Mouse (Mus musculus) intestine, embryonic 14.5 days (tissue): ENCODE measurements around the gene Spred3. TPM values are rescaled to one million over a fixed set of nuclear protein-coding genes. Genes with fewer than 3 reads are reported as not detected.
"Not testable (repeated sequence)": the region's sequence is repeated elsewhere in the genome, so short reads cannot be mapped to it uniquely, and the experiment has no call there.

Source experiments
- ATAC-seq: fragments of 200-750 bp; cut with Nextera tagmentation; replicated peaks from 2 replicates; pipeline ENCODE4 v1.8.0; 2017; ENCODE audit warnings: low read depth, moderate number of reproducible peaks, moderate TSS enrichment, moderate library complexity; ENCODE audit not compliant: low FRiP score, low TSS enrichment
- DNase-seq: peaks from one replicate; pipeline ENCODE4 v3.0.0-alpha.2; 2018; ENCODE audit warnings: low spot score
- H3K27ac ChIP-seq: fragments of 300-500 bp; sonication (generic); 2 replicates; pipeline ENCODE4 v1.5.1; 2014; ENCODE audit warnings: low read depth, mild to moderate bottlenecking, control low read depth
- H3K27me3 ChIP-seq: fragments of 300-500 bp; sonication (generic); replicated peaks from 2 replicates; pipeline ENCODE4 v1.6.1; 2014; ENCODE audit warnings: low read length, control low read depth; ENCODE audit not compliant: control insufficient read depth, insufficient read depth
- H3K36me3 ChIP-seq: fragments of 300-500 bp; sonication (generic); 2 replicates; pipeline ENCODE4 v1.6.1; 2014; ENCODE audit warnings: low read length, control low read depth; ENCODE audit not compliant: control insufficient read depth, insufficient read depth
- H3K4me1 ChIP-seq: fragments of 300-500 bp; sonication (generic); replicated peaks from 2 replicates; pipeline ENCODE4 v1.6.1; 2014; ENCODE audit warnings: low read length, control low read depth, mixed read lengths; ENCODE audit not compliant: control insufficient read depth, insufficient read depth
- H3K4me2 ChIP-seq: fragments of 300-500 bp; sonication (generic); 2 replicates; pipeline ENCODE4 v1.6.1; 2014; ENCODE audit warnings: low read length
- H3K4me3 ChIP-seq: fragments of 300-500 bp; sonication (generic); 2 replicates; pipeline ENCODE4 v1.5.1; 2014; ENCODE audit warnings: low read depth, low read length, control low read depth, mixed read lengths
- H3K9ac ChIP-seq: fragments of 300-500 bp; sonication (generic); 2 replicates; pipeline ENCODE4 v1.6.1; 2014; ENCODE audit warnings: mild to moderate bottlenecking, low read length
- H3K9me3 ChIP-seq: fragments of 300-500 bp; sonication (generic); 2 replicates; pipeline ENCODE4 v1.6.1; 2016; ENCODE audit warnings: low read length, control low read depth; ENCODE audit not compliant: control insufficient read depth
- WGBS: fragments of 180-500 bp; shearing (Covaris S2); extraction: QIAGEN DNeasy Blood & Tissue Kit; methylation state at CpG from one replicate; pipeline ENCODE4 v1.1.7; 2014; 5-methylcytosine and 5-hydroxymethylcytosine counted together
- polyA plus RNA-seq: library from polyadenylated mRNA; unstranded; fragments of >200 nt; fragmentation: Nextera tagmentation; extraction: Ambion mirVana; gene quantifications from 2 replicates; pipeline ENCODE4 v1.2.1, GENCODE M21; 2014

Spred3 gene
- polyA plus RNA-seq, 1 experiment from 2014 or later, result 4.7 TPM

GRCm38 (mm10) chr7:29211013-29211412, 40.8 kb upstream of the Spred3 start:
- not testable (repeated sequence) for DNase-seq, H3K36me3 ChIP-seq, H3K27me3 ChIP-seq, H3K9ac ChIP-seq, H3K4me1 ChIP-seq, H3K9me3 ChIP-seq
- 19% methylated on average over 15 of the region's 15 CpGs for whole genome bisulfite sequencing
- peak overlapping the region; percentile 44 for H3K4me2 ChIP-seq
- peak overlapping the region; percentile 30 for H3K4me3 ChIP-seq
- 0 out of 2 replicates have a peak, but pooled peaks have one; percentile 12 for ATAC-seq
- peak overlapping the region; percentile 52; the same call in 1 of the 2 replicates for H3K27ac ChIP-seq

GRCm38 (mm10) chr7:29202577-29202976, 32.4 kb upstream of the Spred3 start:
- Histone ChIP-seq H3K9ac (no peak overlapping the region), H3K36me3 (no peaks in the 10 kb centered on the region), H3K4me1 (no peaks in the 10 kb centered on the region), H3K27ac (no peak overlapping the region), H3K4me2 (no peak overlapping the region), H3K4me3 (no peak overlapping the region), H3K9me3 (no peaks in the 10 kb centered on the region), H3K27me3 (no peaks in the 10 kb centered on the region)
- DNase-seq (no peak), ATAC-seq (no peak)
- 83% methylated on average over 6 of the region's 6 CpGs for WGBS

GRCm38 (mm10) chr7:29194230-29194629, 24.0 kb upstream of the Spred3 start:
- 90% methylated on average over 1 of the region's 1 CpGs for WGBS
- H3K9me3 ChIP-seq, result not testable (repeated sequence)

GRCm38 (mm10) chr7:29181323-29181722, 11.1 kb upstream of the Spred3 start:
- not testable (repeated sequence) for H3K27ac ChIP-seq, H3K36me3 ChIP-seq, H3K9me3 ChIP-seq, DNase-seq, ATAC-seq, H3K9ac ChIP-seq, H3K4me2 ChIP-seq, H3K4me3 ChIP-seq, H3K27me3 ChIP-seq
- WGBS, result 86% methylated on average over 4 of the region's 4 CpGs
- peaks cover 14% of the 10 kb centered on the region for H3K4me1 ChIP-seq

More at GRCm38 (mm10) chr7:29194230-29194629, 24.0 kb upstream of the Spred3 start:
- not testable (repeated sequence) for H3K4me3 ChIP-seq, H3K4me2 ChIP-seq, H3K36me3 ChIP-seq, H3K4me1 ChIP-seq, H3K27me3 ChIP-seq, H3K27ac ChIP-seq, H3K9ac ChIP-seq, DNase-seq
- ATAC-seq, result peak; percentile 53

GRCm38 (mm10) chr7:29180854-29181236, 10.6 kb upstream of the Spred3 start:
- Histone ChIP-seq H3K27ac (no peak overlapping the region), H3K4me3 (peak overlapping the region; percentile 97), H3K4me1 (peaks cover 14% of the 10 kb centered on the region), H3K9me3 (no peaks in the 10 kb centered on the region), H3K27me3 (no peaks in the 10 kb centered on the region), H3K9ac (no peak overlapping the region), H3K36me3 (peaks cover 15% of the 10 kb centered on the region), H3K4me2 (peak overlapping the region; percentile 56)
- ATAC-seq (peak; percentile 13; the same call in 1 of the 2 replicates), DNase-seq (no peak)
- whole genome bisulfite sequencing, result 42% methylated on average over 5 of the region's 5 CpGs

GRCm38 (mm10) chr7:29180077-29180853, 10.1 kb upstream of the Spred3 start, which contains the start of gene Psmd8:
Gene Psmd8, minus strand, starts transcription at chr7:29180701.
- H3K4me1 ChIP-seq, result peaks cover 14% of the 10 kb centered on the region
- no peaks in the 10 kb centered on the region for H3K9me3 ChIP-seq
- peaks cover 20% of the 10 kb centered on the region for H3K36me3 ChIP-seq
- WGBS, result under 1% methylated on average over 62 of the region's 62 CpGs
- H3K4me2 ChIP-seq, result peak within 1 kb of the TSS; percentile 79
- peak; percentile 94 for DNase-seq
- H3K27ac ChIP-seq, result peak within 1 kb of the TSS; percentile 40; the same call in 1 of the 2 replicates
- ATAC-seq, result peak; percentile 93
- no peaks in the 10 kb centered on the region for H3K27me3 ChIP-seq
- H3K4me3 ChIP-seq, result peak within 1 kb of the TSS; percentile 97
- peak within 1 kb of the TSS; percentile 72 for H3K9ac ChIP-seq

- 34% methylated on average over 7 of the region's 7 CpGs for WGBS
- Histone ChIP-seq H3K27ac (peak overlapping the region; percentile 40; the same call in 1 of the 2 replicates), H3K9ac (peak overlapping the region; percentile 72), H3K36me3 (peaks cover 30% of the 10 kb centered on the region), H3K4me1 (peaks cover 14% of the 10 kb centered on the region), H3K4me2 (peak overlapping the region; percentile 79), H3K4me3 (peak overlapping the region; percentile 97), H3K27me3 (0 out of 2 replicates have a peak, but pooled peaks cover 2% of the 10 kb centered on the region), H3K9me3 (no peaks in the 10 kb centered on the region)
- ATAC-seq (no peak), DNase-seq (no peak)
These were observed 9.1 kb upstream of the Spred3 start for GRCm38 (mm10) chr7:29179323-29179722.

GRCm38 (mm10) chr7:29178106-29178505, 7.9 kb upstream of the Spred3 start:
- no peak overlapping the region for H3K9ac ChIP-seq
- DNase-seq (no peak), ATAC-seq (no peak)
- 92% methylated on average over 4 of the region's 4 CpGs for WGBS
- no peak overlapping the region for H3K4me3 ChIP-seq
- H3K4me2 ChIP-seq, result no peak overlapping the region
- H3K4me1 ChIP-seq, result peaks cover 14% of the 10 kb centered on the region
- H3K27me3 ChIP-seq, result peaks cover 14% of the 10 kb centered on the region
- H3K27ac ChIP-seq, result no peak overlapping the region
- no peaks in the 10 kb centered on the region for H3K9me3 ChIP-seq
- peaks cover 41% of the 10 kb centered on the region for H3K36me3 ChIP-seq
